Mouse (Mus musculus): ENCODE measurements at regions not wholly inside any gene's neighbourhood (a gene's known extent, or its start where the extent isn't known, plus 50 kb on each side); places are given as distances from the start of the nearest gene placed in this dataset.

DNA sequence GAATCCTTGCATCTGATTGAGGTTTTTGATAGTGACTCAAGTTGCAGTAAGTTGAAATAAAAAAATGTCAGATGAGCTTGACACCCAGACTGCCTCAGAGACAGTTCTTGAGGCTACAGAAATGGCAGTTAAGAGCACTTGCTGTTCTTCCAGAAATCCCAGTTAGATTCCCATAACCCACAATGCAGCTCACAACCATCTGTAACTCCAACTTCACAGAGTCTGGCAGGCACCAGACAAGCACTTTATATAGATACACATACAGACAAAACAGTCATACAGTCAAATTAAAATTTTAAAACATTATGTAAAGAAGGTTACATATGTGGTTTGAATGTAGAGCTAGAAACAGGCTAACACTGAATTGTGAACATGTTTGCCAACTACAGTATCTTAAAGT, 786.2 kb downstream of the Slc16a7 start:
- CTCF ChIA-PET, result no interaction called here
- POLR2A ChIA-PET, result no interaction called here

- POLR2A ChIA-PET, result no interaction called here
- CTCF ChIA-PET, result no interaction called here
These were observed 818.5 kb downstream of the Slc16a7 start for GRCm38 (mm10) chr10:124570746-124571145.

DNA sequence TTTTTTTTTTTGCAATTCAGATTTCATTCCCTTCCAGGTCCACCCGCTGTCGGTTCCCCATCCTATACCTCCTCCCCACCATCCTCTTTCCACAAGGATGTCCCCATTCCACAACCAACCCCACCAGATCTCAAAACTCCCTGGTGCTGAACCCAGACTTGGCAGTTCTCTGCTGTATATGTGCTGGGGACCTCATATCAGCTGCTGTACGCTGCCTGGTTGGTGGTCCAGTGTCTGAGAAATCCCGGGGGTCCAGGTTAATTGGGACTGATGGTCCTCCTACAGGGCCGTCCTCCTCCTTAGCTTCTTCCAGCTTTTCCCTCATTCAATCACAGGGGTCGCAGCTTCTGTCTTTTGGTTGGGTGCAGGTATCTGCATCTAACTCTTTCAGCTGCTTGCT, 825.6 kb downstream of the Slc16a7 start:
- ChIA-PET CTCF (no interaction called here), POLR2A (no interaction called here)

DNA sequence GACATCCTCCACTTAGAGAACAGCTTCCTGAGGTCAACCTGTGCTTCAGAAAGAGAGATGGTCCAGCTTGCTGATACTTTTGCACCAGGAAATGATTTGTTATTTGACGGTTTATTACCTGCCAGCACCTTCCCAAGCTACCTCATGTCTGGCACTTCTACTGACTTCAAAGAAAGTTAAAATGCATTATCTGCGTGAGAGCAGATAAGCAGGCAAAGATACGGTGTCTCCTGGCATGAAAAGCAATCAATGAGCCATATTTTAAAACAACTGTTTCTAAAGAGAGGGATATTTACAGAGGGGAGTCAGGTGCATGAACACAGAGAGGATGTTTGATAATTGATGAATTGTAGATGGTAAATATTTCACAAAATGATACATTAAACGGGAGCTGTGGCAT, 861.1 kb downstream of the Slc16a7 start:
- POLR2A ChIA-PET, result interaction anchor here in 1 of 4 experiments (0.7 kb wide), 1 partner anchor 258 kb away, joined by 3 read pairs; no protein-coding TSS in a partner anchor
- CTCF ChIA-PET, result no interaction called here
